Mouse (Mus musculus): ENCODE measurements at regions not wholly inside any gene's neighbourhood (a gene's known extent, or its start where the extent isn't known, plus 50 kb on each side); places are given as distances from the start of the nearest gene placed in this dataset.

DNA sequence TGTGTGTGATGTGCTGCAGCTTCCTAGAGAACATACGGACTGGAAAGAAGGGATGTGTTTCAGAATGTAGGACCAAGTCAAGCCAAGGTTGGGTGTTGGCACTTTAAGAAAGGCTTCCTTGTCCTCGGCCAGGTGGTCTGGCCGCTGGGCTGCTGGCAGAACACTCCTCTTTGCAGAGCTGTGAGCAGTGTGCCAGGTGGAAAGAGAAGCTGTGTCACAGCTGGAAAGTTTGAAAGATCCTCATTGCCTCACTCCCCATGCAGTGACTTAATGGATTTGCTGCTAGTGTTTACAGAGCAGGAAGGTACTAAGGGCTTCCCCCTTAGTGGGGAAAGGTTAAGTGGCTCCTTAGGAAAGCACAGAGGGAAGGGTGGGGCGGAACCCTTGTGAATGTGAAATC, 269.2 kb upstream of the Ptger4 start:
- no peak for TF ChIP-seq CTCF (IDR thresholded peaks at IDR 0.05; ENCODE audit: control insufficient read depth, insufficient read depth, low read length)
- no peak for TF ChIP-seq POLR2A (IDR thresholded peaks at IDR 0.05; ENCODE audit: borderline replicate concordance, control insufficient read depth, low read depth, low read length)

Measured in bone marrow, adult 2 months (tissue).